Mouse (Mus musculus): ENCODE data around the gene P2ry14.
"Not testable (repeated sequence)": the region's sequence is repeated elsewhere in the genome, so short reads cannot be mapped to it uniquely, and the experiment has no call there.

P2ry14 gene

GRCm38 (mm10) chr3:59102146-59102545 lies 51.3 kb downstream of the P2ry14 start:
- no peak for DNase-seq

- peak; percentile 50 for DNase-seq
Observed at GRCm38 (mm10) chr3:59101218-59101986, 52.0 kb downstream of the P2ry14 start, which contains the start of gene Gpr171. TSS of gene Gpr171 (minus strand) at chr3:59101821.

GRCm38 (mm10) chr3:59098540-59098939 lies 54.9 kb downstream of the P2ry14 start:
- DNase-seq = no peak

- no peak for DNase-seq
Observed at GRCm38 (mm10) chr3:59097421-59097820, 56.0 kb downstream of the P2ry14 start.

GRCm38 (mm10) chr3:59092702-59093101 lies 60.7 kb downstream of the P2ry14 start:
- no peak for DNase-seq

GRCm38 (mm10) chr3:59080919-59081318 lies 72.5 kb downstream of the P2ry14 start:
- DNase-seq = peak; percentile 66

GRCm38 (mm10) chr3:59080293-59080916 lies 73.0 kb downstream of the P2ry14 start:
- no peak for DNase-seq

GRCm38 (mm10) chr3:59079327-59079726 lies 74.1 kb downstream of the P2ry14 start:
- DNase-seq = peak; percentile 71

GRCm38 (mm10) chr3:59078585-59078984 lies 74.8 kb downstream of the P2ry14 start:
- no peak for DNase-seq

GRCm38 (mm10) chr3:59077278-59077677 lies 76.1 kb downstream of the P2ry14 start:
- DNase-seq = no peak

- DNase-seq = not testable (repeated sequence)
Observed at GRCm38 (mm10) chr3:59069071-59069470, 84.3 kb downstream of the P2ry14 start.

GRCm38 (mm10) chr3:59066558-59067294 lies 86.7 kb downstream of the P2ry14 start:
- no peak for DNase-seq

- no peak for DNase-seq
Observed at GRCm38 (mm10) chr3:59065937-59066336, 87.5 kb downstream of the P2ry14 start.
